Mouse (Mus musculus): ENCODE results near the gene Prkca.

DNA sequence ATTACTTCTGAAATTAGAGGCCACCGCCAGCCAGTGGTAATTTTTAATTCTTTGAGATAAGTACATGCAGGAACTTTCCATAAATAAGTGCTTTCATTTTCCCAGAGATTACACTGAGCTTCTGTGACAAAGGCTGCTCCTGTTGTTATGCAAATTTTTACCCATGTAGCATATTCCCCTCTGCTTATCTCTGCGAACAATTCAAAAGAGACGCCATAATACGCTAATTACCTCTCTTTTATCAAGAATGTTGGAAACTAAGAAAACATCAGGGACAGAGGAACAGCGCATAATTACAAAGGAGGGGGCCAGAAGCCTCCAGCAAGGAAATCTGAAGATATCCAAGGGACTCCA is 138.9 kb downstream of the Prkca start:
- TF ChIP-seq CTCF (IDR thresholded peaks at IDR 0.05; ENCODE audit: control insufficient read depth, insufficient read depth, insufficient read length) (no peak), FOSL1 (IDR thresholded peaks at IDR 0.05; ENCODE audit: insufficient read depth, low read length, poor library complexity, severe bottlenecking) (no peak)
